Mouse (Mus musculus): ENCODE measurements at regions not wholly inside any gene's neighbourhood (a gene's known extent, or its start where the extent isn't known, plus 50 kb on each side); places are given as distances from the start of the nearest gene placed in this dataset.

DNA sequence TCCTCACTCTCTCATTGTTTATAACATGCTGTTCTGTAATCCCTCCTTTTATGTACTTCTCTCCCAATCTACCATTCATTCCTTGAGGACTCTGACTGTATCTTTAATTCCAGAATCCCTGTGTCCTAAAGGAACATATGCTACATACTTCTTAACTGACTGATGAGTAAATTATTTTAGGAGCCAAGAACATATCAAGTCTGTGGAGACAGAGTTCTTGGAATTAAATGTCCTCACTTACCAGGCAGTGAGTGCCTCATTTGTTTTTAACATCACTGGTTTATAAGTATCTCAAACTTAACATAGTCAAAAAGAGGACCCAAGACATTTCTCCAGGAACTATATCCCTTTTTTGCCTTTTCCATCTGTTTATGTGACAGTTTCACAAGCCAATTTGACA, 168.0 kb downstream of the Magee1 start:
- DNase-seq (ENCODE audit: low read depth, low spot score): peak; percentile 6
